Mouse (Mus musculus): Measurements from ENCODE around the gene Csgalnact2.

The Csgalnact2 gene

GRCm38 (mm10) chr6:118074151-118074550 lies 64.8 kb downstream of the Csgalnact2 start:
- DNase-seq (ENCODE audit: low spot score) = no peak

DNA sequence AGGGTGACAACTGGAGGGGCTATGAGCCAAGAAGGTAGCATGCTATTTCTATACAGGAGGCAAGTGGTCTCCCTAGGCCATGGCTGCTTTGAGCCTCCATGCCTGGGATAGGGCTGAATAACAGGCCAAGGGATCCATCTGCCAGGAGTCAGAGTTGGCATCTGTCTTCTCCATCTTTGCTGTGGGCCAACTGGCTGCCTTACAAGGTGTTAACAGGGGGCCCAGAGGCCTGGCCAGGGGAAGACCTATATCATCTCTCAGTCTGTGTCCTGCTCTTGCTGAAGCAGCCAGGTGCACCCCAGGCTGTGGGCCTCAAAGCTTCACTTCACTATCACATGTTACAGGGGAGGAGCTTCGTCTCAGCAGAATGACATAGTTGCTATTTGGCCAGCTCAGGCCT lies 66.8 kb downstream of the Csgalnact2 start:
- no peak for DNase-seq (ENCODE audit: low spot score)

GRCm38 (mm10) chr6:118071416-118071815 lies 67.5 kb downstream of the Csgalnact2 start:
- no peak for DNase-seq (ENCODE audit: low spot score)

- DNase-seq (ENCODE audit: low spot score) = no peak
These were observed 68.0 kb downstream of the Csgalnact2 start for GRCm38 (mm10) chr6:118071013-118071350.

DNA sequence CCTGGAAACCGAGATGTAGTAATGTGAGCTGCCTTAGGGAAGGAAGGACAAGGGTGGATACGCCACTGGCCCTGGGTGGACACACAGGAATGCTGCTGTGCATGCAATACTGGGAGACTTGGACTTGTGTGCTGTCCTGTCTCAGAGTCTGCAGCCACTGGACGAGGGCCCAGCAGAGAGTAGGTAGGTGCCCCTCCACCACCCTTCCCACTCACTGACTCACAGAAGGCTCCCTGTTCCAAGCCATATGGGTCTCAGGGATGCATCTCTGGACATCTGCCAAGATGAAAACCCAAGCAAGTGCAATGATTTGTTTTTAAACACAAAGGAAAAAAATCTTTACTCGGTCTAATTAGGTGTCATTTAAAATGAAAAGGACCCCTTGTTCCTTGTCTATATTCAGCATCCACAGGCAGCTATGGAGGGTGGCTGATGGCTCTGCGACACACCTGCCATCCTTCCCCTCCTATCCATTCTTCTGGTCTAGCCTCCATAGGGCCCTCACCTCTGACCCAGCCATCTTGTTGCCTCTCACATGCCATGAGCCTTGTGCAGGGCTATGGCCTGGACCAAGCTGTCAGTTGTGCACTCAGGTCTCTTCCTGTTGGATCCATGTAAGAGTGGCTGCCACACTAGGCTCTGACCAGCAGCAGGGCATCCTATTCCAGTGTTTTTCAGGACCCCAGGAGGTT lies 68.5 kb downstream of the Csgalnact2 start:
- DNase-seq (ENCODE audit: low spot score) = peak; percentile 51

DNA sequence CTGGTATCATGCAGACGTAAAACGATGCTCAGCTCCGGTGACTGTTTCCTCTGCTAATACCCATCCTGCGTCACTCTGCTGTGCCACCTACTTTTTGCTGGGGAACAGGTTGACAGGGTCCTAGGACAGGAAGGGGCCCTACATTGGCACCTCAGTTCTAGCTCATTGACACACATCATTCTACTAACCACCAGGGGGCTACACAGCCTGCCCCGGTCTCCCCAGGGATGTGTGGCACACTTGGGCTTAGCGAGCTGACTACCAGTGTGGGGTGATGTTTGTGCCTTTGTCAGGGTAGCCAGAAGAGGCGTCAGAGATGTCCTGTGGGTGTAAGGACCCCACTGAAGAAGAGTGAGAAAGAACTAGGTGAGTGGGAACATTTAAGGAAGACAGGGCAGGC lies 71.2 kb downstream of the Csgalnact2 start:
- no peak for DNase-seq (ENCODE audit: low spot score)

GRCm38 (mm10) chr6:118066199-118067081 lies 72.5 kb downstream of the Csgalnact2 start:
- peak; percentile 70 for DNase-seq (ENCODE audit: low spot score)

DNA sequence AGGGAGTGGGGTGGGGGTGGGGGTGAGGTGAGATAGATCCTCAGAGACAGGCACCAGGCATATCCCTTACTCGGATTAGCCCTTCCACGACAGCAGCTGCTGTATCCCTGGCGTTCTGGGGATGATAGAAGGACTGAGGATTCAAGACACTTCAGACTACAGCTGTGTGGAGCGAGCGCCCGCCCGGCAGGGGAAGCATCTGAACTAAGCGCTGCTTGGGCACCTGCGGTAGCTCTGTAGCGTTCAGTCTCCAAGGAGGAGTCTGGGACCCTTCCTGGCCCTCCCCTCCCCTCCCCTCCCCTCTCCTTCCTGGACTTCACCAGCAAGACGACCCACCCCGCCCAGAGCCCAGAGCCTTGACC lies 73.1 kb downstream of the Csgalnact2 start:
- no peak for DNase-seq (ENCODE audit: low spot score)

DNA sequence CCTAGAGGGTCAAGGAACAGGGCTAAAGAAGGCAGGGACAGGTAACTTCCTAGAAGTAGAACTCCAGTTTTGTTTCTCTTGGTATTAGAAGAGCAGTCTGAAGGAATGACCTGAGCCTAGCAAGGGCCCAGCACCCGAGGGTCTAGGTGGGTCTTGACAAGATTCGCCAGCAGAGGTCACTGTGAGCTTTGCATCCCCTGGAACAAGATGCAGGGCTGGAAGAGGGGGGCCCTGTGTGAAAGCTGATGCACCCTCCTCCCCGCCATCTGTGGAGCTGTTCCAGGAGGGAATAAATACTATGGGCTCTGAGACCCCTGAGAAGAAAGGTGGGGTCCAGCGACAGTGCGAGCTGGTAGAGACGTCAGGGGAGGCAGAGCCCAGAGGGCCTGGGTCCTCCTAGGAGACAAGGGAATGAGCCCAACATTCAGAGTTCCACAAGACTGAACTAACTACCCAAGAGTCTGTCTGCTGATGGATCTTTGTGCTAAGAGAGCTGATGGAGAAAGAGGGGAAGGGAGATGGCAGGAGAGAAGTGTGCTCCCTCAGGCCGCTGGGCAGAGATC lies 73.9 kb downstream of the Csgalnact2 start:
- DNase-seq (ENCODE audit: low spot score) = no peak

DNA sequence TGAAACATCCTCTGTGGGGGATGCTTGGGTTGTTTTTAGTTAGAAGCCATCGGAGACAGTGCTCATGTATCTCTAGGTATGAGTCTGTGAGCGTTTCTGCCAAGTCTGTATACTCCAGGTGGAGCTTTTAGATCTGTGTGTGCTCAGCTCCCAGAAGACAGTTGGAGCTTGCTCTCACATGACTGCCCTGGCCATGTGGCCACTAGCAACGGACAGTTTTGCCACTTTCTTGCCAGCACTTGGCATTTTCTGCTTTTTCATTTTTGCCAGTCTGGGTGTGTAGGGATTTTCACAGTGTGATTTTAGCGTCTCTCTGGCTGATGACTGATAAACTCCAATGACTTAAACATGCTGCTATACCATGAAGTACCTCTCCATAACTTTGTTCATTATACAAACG lies 75.7 kb downstream of the Csgalnact2 start:
- DNase-seq (ENCODE audit: low spot score) = no peak

- DNase-seq (ENCODE audit: low spot score) = no peak
These were observed 77.7 kb downstream of the Csgalnact2 start for GRCm38 (mm10) chr6:118061266-118061665.

Data from left cerebral cortex, adult 11 months (tissue).